Mouse (Mus musculus) megakaryocyte, embryonic 14.5 days (primary cell): ENCODE results near the gene Nktr. TPM values are rescaled to one million over a fixed set of nuclear protein-coding genes. Genes with fewer than 3 reads are reported as not detected.

Experiments
- H3K27me3 ChIP-seq: replicated peaks from 2 replicates; pipeline ENCODE3; 2012; ENCODE audit warnings: inconsistent platforms
- H3K36me3 ChIP-seq: replicated peaks from 2 replicates; pipeline ENCODE3; 2012; ENCODE audit warnings: low read length, inconsistent platforms, mixed read lengths
- H3K4me1 ChIP-seq: 2 replicates; pipeline ENCODE4 v1.6.1; 2012; ENCODE audit warnings: inconsistent platforms
- H3K4me3 ChIP-seq: replicated peaks from 2 replicates; pipeline ENCODE3; 2012; ENCODE audit warnings: moderate library complexity, mild to moderate bottlenecking, inconsistent platforms
- H3K9me3 ChIP-seq: 2 replicates; pipeline ENCODE4 v1.6.1; 2012; ENCODE audit warnings: inconsistent platforms
- FLI1 ChIP-seq: IDR thresholded peaks from 2 replicates; pipeline ENCODE4 v1.6.1; 2012; ENCODE audit warnings: low read length, inconsistent platforms, mixed read lengths
- GATA1 ChIP-seq: IDR thresholded peaks from 3 replicates; pipeline ENCODE4 v1.6.1; 2012; ENCODE audit warnings: mixed read lengths, low read length, inconsistent platforms, borderline replicate concordance
- polyA plus RNA-seq: library from polyadenylated mRNA; stranded (reverse); fragments of >175 nt; gene quantifications from 2 replicates; pipeline ENCODE4 v1.2.3, GENCODE M21; 2012; ENCODE audit warnings: low replicate concordance; ENCODE audit not compliant: insufficient read depth

The Nktr gene
- polyA plus RNA-seq, 1 experiment = 4.4 TPM

DNA sequence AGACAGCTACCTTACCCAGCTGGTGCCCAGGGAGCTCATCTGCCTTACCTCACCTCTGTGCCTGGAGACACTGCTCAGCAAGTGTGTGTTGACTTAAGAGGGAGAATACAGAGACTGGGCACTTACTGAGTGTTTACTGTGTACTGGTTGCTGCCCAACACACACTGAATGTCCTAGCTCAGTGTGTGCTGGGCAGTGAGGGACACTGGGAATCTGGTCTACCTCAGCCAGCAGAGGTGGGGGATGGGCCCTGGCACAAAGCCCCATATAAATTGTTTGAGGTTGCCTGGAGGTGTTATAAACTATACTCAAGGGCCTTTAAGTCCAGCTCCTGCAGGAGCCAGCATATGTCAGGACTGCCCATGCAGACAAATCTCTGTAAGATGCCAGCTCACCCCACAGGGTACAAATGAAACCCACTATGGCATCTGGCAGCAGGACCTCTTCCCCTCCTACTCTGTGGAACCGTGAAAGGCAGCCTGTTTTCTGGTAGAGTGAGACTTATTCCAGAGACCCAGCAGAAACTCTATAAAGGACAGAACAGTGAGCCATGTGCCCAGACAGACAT is 76.1 kb downstream of the Nktr start:
- Histone ChIP-seq H3K4me3 (no peak overlapping the region), H3K36me3 (no peaks in the 10 kb centered on the region), H3K4me1 (peaks cover 13% of the 10 kb centered on the region; the same call in 1 of the 2 replicates), H3K27me3 (peaks cover 91% of the 10 kb centered on the region), H3K9me3 (no peaks in the 10 kb centered on the region)
- TF ChIP-seq FLI1 = no peak
- no peak for TF ChIP-seq GATA1

DNA sequence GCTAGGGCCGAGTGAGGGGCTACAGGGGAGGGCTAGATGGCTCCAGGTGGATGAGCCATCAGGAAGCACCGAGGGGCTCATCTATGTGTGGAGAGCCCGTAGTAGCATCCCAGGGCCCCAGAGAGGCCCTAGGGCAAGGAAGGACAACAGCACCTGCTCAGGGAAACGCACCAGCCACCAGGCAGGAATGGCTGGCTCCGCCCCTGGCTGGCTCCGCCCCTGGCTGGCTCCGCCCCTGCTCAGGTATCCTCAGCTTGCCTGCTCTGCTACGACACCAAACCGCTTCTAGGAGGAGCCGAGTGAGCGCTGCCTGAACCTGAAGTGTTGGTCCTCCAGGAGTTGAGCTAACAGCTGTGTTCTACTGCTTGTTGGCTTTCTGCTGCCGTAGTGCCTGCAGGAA is 78.8 kb downstream of the Nktr start:
- TF ChIP-seq GATA1 = no peak
- TF ChIP-seq FLI1 = no peak
- Histone ChIP-seq H3K4me3 (no peak overlapping the region), H3K9me3 (no peaks in the 10 kb centered on the region)

DNA sequence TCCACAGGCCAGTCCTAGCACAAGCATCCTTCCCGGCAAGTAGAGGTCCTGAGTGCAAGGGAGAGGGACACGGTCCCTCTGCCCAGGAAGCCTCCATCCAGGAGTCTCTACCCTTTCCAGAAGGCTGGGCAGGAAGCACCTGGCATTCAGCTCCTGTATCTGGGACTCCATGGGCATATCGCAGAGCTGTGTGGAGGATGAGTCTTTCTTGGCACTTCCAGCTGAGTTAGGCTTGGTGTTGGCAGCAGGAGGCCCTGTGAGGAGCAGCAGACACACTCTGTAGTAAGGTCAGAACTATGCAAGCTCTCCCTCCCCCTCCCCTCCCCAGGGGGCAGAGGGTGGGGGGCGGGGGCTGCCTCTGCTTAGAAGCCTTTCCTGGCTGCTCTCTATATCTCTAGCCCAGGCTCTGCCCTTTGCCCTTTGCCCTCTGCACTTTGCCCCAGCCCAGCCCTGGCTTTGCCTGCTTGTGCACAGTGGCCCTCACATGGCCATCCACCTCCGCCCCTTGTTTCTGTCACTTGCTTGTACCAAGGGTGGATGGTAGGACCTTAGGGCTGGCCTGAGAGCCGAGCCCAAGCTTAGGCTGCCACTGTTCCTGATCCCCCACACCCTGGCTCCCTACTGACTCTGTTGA is 80.0 kb downstream of the Nktr start:
- Histone ChIP-seq H3K27me3 (peaks cover 76% of the 10 kb centered on the region), H3K4me3 (no peak overlapping the region), H3K36me3 (no peaks in the 10 kb centered on the region), H3K4me1 (peaks cover 52% of the 10 kb centered on the region), H3K9me3 (no peaks in the 10 kb centered on the region)
- TF ChIP-seq GATA1 (no peak), FLI1 (no peak)

More for the DNA sequence above, 78.8 kb downstream of the Nktr start:
- H3K4me1 ChIP-seq = peaks cover 40% of the 10 kb centered on the region
- H3K27me3 ChIP-seq = peaks cover 86% of the 10 kb centered on the region
- no peaks in the 10 kb centered on the region for H3K36me3 ChIP-seq

DNA sequence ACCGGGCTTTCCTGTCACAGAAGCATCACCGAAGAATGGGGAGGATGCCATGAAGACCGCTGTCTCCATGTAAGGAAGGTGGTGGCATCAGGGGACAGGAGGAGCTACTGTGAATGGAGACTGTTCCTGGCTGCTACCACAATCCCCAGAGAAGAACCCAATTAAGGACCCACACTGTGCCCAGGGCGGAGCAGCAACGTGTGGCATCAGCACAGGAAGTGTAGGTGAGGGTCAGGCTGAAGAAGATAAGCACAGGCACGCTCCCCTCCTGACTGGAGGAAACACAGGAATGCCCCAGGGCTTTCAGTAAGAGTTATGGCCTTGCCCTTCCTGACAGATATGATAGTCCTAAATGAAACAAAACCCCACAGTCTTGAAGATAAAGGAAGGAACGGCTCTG is 83.8 kb downstream of the Nktr start:
- Histone ChIP-seq H3K4me1 (peaks cover 60% of the 10 kb centered on the region), H3K36me3 (no peaks in the 10 kb centered on the region), H3K9me3 (no peaks in the 10 kb centered on the region), H3K4me3 (peak overlapping the region; percentile 78), H3K27me3 (peaks cover 50% of the 10 kb centered on the region)
- TF ChIP-seq FLI1 (no peak), GATA1 (no peak)

Other genes starting within 250 kb of the Nktr start
- not detected in 2 replicates for gene Cck, start 223.5 kb upstream of the Nktr start, polyA plus RNA-seq
- gene Lyzl4, start 77.1 kb upstream of the Nktr start, polyA plus RNA-seq = 0.51 TPM in 1 of 2 replicates, not detected in the other
- 0.07 and 2.5 TPM in 2 replicates for gene Vipr1, start 76.5 kb upstream of the Nktr start, polyA plus RNA-seq
- 1.2 and 2.4 TPM in 2 replicates for gene Sec22c, start 13.7 kb upstream of the Nktr start, polyA plus RNA-seq
- gene Ss18l2, start 8.8 kb upstream of the Nktr start, polyA plus RNA-seq = 30.1 and 45.4 TPM in 2 replicates
- 1.9 and 2.9 TPM in 2 replicates for gene Zfp651, start 40.2 kb downstream of the Nktr start, polyA plus RNA-seq
- gene Klhl40, start 58.4 kb downstream of the Nktr start, polyA plus RNA-seq = not detected in 2 replicates
- not detected in 2 replicates for gene Hhatl, start 73.3 kb downstream of the Nktr start, polyA plus RNA-seq
- 0.34 TPM in 1 of 2 replicates, not detected in the other for gene Ccdc13, start 120.3 kb downstream of the Nktr start, polyA plus RNA-seq
- 42.4 and 57.7 TPM in 2 replicates for gene Higd1a, start 139.2 kb downstream of the Nktr start, polyA plus RNA-seq
- gene Ackr2, start 179.2 kb downstream of the Nktr start, polyA plus RNA-seq = 1.5 TPM in 1 of 2 replicates, not detected in the other
- gene Cyp8b1, start 197.1 kb downstream of the Nktr start, polyA plus RNA-seq = not detected in 2 replicates
- not detected in 2 replicates for gene Fam198a, start 231.8 kb downstream of the Nktr start, polyA plus RNA-seq